Mouse (Mus musculus) heart, adult 2 months (tissue): Measurements from ENCODE around the gene Cd69.

ENCODE experiments used
- CTCF ChIP-seq: fragments of 200-600 bp; IDR thresholded peaks from 2 replicates; pipeline ENCODE4 v1.8.1; 2022; ENCODE audit warnings: antibody characterized with exemption, mild to moderate bottlenecking, moderate library complexity
- POLR2A ChIP-seq: fragments of 200-500 bp; IDR thresholded peaks from 2 replicates; pipeline ENCODE4 v1.6.1; 2011; ENCODE audit warnings: mild to moderate bottlenecking, low read depth, low read length, control low read depth; ENCODE audit not compliant: insufficient read depth

DNA sequence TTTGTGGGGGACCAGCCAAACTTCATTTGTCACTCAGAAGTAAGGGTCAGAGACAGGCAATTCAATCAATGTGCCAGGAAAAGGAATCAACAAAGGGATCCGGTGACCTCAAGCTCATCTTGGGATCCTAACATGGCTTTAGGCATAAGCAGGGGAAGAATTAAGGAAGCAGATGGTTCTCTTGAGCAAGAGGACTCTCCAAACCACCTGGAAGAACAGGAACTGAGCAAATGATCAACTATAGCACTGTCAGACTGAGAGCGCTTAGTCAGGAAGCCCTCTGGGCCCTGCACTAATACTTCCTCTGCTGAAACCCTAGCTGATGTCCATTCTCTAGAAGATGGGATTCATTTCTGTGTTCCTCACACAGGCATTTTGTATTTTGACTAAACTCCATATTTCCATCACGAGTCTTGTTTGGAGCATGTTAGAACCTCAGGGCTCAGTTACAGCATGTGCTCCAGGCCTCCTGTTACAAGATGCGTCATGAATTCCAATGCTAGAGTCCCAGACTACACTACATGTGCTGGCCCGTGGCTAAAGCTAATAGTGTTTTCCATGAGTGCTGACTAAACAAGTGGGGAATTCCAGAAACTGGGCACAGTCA is 39.3 kb downstream of the Cd69 start:
- no peak for TF ChIP-seq CTCF
- peak; percentile 49; the same call in 1 of the 2 replicates for TF ChIP-seq POLR2A
